Mouse (Mus musculus) fibroblast of lung, adult 2 months (primary cell): ENCODE measurements around the gene Rcan1.
"Not testable (repeated sequence)": the region's sequence is repeated elsewhere in the genome, so short reads cannot be mapped to it uniquely, and the experiment has no call there.

Experiments
- DNase-seq: peaks from one replicate; pipeline ENCODE4 v3.0.0-alpha.2; 2011; ENCODE audit warnings: low read depth

The Rcan1 gene

DNA sequence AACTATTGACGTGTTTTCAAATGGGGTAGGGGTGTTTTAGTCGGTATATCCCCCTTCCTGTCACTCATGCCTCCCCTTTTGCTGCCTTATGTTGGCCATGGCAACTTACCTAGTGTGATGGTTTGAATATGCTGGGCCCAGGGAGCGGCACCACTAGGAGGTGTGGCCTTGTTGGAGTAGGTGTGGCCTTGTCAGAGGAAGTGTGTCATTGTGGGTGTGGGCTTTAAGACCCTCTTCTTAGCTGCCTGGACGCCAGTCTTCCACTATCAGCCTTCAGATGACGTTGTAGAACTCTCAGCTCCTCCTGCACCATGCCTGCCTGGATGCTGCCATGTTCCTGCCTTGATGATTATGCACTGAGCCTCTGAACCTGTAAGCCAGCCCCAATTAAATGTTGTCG is at the start of gene Rcan1:
TSS of gene Rcan1 (minus strand) at position 162 of the 400 bp plus-strand sequence.
- DNase-seq: no peak

DNA sequence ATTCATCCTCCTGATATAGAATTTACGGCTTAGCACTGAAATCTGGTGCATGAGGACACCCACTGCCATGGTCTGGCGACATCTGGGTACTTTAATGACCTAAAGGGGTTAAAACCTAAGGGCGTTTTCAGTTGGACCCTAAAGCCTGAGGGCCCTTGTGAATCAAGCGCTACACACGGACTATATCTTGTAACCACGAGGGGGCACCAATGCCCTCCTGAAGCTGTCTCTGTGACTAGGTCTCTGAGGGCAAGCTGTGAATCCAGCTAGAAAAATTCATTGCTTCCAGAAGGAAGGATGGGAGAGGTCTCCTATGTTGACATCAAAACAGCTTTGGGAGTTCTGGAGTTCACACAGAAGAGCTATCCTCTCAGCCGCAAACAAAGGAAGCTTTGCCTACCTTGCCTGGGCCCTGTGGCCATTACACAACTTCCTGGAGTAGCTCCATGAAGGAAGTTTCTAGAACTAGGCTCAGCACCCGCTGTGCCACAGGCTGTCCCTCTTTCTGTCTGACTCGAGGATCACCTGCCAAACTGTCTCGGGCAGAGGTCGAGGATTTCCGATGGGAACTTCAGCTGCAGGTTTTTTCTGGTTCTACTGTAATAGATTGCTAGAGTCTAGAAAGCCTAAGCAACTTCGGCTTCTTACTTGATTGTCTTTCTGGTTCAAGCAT is 49.3 kb upstream of the Rcan1 start:
- peak; percentile 39 for DNase-seq

DNA sequence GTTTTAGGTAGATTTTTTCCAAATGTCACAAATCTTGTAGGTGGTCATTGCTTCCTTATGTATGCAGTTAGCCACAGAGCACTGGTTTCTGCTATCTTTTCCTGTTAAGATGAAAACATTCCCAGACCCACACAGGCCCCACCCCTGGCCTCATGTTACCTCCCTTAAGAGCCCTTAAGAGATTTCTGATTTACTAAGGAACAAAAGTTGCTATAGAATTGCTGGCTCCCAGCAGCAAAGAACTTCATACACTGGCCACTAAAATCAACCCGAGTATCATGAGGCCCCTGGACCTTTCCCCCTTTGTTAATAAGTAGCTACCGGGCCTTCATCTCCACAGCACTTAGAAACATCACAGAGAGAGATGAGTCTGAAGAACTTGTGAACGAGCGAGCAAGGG is 48.1 kb upstream of the Rcan1 start:
- no peak for DNase-seq

DNA sequence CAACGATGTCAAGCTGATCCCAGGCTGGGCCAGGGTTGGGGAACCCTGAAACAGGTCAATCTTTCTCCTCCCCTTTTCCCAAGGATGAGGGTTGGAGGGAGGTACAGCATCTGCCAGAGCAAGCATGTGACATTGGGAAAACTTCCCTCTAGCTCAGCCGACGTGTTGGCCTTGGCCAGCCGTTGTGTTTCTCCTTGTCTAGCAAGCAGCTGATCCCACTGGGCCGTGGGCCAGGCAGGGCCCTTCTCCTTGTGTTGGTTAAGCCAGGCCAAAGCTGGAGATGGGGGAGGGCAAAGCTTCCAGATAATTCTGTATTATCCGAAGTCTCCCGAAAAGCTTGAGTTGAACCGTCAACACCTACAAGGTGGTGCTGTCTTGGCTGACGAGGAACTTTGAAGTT is 45.5 kb upstream of the Rcan1 start:
- DNase-seq: peak; percentile 27

DNA sequence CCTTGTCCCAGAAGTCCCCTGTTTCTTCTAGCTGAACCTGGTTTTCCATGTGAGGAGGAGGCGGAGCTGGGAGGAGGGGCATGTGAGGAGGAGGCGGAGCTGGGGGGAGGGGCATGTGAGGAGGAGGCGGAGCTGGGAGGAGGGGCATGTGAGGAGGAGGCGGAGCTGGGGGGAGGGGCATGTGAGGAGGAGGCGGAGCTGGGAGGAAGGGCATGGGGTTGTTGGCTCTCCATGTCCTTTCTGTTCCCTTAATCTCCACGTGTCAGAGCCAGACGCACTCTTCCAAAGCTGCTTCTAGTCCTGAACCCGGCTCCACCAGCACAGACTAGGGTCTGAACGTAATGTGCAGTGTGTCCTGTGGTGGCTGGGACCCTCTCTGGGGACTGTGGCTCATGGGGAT is 44.2 kb upstream of the Rcan1 start:
- not testable (repeated sequence) for DNase-seq

DNA sequence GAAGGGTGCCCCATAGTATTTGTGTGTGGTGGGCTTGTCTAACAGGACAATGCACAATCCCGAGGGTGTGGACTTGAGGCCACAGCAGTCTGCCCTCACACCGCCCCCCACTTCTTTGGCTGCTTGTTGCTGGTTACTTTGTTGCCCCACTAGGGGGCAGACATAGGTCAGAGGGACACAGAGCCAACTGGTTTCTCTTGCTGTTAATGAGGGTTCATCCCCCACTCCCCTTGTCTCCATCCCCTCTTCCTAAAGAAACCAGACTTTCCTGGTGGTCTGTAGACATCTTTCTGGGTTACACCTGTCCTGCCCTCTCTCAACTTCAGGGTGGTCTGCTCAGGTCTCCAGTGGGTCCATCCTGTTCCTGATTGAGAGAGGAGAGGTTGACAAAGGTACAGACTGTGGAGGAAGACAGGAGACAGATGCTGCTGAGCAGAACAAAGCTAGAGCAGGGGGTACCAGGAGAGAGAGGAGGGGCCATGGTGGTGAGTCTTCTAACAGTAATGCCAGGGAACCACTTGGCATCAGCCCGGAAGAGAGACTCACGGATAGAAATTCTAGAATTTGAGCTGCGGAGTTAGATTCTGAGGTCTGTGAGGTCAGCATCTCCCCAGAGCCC is 41.2 kb upstream of the Rcan1 start:
- no peak for DNase-seq

DNA sequence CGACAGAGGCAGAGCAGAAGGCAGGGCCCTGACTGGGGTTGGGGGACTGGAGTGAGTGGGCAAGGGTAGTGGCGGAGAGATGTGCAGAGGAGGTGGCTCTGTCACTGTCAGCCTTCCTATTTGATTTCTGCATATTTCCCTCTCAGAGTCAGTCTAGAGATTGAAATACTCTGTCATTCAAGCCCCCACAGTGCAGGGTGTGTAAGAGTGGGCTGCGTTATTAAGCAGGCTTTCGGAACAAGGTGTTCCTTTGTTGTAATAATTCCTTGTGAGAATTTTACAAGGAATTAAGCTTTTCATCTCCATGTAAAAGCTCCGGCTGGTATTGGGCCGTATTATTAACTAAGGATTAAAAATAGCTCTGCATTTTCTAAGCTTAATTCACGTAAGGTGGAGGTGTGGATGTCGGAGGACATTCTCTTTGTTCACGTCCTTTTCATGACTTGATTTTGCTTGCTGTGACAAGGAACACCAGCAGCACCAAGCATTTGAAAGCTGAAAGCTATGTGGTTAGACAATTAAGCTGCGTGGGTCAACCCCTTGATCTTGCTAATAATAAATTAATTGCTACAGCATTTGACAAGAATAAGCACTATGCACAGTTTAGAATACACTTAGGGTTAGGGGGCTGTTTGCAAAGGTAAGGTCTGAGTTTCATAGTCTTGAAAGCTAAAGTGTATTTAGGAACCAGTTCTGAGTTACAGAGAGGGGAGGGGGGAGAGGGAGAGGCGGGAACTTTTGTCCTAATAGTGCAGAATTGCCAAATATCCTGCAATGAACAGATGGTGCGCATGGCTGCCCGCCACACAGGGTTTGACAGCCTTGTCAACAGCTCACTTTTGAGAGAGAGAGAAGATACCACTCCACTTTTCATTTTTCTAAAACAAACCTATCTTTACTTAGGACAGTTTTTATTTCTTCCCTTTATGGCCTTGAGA is 40.4 kb upstream of the Rcan1 start:
- DNase-seq: no peak

DNA sequence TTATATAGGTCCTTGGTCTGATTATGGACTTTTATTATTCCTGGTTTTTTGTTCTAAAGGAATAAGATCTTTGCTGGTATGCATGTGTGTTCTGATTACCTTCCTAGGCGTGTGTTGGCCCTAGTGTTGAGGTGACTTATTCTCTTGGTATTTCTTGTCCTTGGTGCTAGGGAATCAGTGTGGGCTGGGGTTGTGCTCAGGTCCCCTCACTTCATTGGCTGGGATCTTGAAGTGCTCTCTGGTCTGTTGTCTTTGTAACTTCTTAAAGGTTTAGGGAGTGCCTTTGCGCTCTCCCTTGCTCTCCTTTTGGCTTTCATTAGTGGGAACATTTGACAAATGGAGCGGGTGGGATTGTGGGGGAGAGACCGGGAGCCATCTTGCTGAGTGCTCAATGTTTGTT is 36.9 kb upstream of the Rcan1 start:
- no peak for DNase-seq

DNA sequence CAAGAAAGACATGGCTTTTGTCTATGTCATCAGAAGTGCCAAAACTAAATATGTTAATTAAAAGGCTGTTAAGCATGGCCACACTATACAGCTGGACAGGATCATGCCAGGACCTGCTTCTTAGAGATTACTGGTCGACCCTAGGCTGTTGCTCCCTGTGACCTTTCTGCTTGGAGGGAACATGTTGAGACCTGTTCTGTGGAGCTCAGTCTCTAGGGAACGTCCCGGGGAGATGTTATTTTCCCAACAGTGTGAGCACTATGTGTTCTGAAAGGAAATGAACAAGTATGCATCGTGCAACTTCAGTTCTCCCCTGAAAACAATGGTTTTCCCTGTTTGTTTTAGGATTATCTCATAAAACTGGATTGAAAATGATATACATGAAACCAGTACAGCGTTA is 32.4 kb upstream of the Rcan1 start:
- DNase-seq: no peak

DNA sequence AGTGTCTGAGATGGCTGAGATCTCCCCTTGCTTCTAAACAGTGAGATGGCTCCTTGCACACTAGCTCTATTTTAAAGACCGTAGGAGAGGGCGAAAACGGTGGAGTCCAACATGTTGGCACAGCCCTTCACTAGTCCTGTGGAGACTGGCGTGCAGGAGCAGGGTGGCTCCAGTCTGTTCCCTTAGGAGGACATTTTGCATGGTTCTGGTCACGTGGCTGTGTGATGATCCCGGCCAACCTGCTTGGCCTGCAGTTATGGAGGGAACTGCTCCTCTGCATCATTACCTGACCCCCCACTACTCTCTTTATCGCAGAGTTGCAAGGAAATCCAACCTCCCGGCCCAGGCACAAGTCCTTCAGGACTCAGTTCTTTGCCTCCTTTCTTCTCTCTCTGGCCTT is 29.9 kb upstream of the Rcan1 start:
- DNase-seq: no peak

DNA sequence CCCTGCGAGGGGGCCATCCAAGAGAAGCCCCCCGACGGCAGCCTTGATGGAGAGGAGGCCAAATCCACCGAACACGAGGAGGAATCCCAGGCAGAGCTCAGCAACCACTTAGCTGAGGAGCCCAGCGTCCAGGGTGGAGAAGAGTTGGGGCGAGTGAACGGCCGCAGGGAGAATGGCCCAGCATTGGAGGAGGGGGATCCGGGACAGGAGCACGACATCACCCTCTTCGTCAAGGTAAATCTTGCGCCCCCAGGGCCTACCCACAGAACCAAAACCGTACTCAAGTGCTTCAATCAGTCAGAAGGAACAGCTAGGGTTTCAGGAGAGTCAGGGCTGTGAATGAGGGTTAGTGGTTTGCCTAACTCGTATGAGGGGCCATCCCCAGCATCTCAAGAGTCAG is 28.7 kb upstream of the Rcan1 start:
- DNase-seq: no peak

DNA sequence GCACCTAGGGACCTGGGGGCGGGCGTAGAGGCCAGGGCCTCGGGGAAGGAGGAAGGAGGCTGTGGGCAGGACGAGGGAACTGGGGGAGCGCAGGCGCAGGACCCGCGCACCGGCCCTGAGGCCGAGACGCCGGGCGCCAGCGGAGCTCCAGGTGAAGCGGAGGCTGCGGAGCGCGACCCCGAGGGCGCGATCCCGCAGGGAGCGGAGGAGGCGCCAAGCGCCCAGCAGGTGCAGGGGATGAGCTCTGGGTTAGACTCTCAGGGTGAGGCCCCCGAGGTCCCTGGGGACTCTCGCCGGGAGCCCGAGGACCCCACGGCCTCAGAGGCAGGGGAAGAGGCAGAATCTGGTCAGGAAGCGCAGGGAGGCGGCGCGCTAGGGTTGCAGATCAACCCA is 27.9 kb upstream of the Rcan1 start:
- no peak for DNase-seq

DNA sequence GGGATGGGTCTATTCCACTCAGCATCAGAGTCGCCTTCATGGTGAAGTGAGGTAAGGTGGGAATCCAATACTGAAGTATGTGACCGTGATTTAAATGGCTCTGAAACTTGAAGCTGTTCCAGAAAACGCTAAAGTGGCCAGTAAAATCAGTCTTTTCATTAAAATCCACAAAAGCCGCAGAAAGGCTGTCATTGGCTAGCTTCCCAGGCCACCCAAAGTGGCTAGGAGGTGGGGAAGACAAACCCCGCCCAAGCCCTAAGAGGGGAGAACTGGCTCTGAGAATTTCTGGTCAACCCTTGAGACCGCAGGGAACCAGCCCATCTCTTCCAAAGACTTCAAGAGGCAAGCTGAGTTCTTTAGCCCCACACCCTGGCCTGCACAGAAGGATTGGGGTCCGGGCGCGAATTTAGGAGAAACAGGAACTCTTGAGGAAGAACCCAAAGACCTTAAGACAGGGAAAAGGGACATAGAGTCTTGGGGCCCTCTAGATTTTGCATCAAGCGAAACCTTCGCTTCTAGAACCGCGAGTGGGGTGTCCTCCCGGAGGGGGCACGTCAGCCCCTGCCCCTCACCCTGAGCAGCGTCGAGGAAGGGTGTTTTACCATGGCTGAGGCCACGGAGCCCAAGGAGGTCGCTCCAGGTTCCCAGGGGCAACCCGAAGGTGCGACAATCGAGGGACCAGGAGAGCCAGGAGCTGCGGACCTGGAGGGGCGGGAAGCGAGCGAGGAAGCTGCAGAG is 27.4 kb upstream of the Rcan1 start:
- DNase-seq: no peak

DNA sequence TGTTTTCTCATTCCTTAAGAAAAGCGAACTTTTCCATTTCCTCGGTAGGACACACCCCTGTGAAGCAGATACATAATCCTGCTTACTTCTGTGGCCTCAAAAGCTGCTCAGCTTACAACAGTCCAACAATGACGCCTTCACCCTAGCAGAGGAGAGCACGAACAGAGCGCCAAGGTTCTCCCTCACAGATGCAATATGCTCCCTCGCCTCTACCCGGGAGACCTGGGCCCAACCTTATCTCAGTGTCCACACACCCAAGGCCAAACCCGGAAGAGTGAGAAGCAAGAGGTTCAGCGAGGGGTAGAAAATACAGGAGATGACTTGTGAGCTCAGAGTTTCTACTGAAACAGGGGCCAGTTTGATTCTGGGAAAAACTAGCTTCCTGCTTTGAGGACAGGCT is 18.7 kb upstream of the Rcan1 start:
- no peak for DNase-seq

DNA sequence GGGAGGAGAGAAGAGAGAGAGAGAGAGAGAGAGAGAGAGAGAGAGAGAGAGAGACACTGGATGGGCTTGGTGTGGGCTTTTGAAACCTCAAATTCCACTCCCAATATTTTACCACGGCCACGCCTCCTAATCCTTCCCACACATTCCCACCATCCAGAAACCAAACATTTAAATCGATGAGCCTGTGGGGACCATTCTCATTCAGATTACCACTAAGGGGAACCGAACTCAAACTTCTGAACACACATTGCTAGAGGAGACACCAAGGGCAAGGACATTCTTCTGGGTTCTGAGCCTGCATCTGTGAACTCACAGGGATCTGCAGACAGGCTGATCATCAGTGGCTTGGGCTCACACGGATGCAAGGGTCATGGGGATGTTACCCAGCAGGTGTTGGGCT is 17.8 kb upstream of the Rcan1 start:
- DNase-seq: no peak

DNA sequence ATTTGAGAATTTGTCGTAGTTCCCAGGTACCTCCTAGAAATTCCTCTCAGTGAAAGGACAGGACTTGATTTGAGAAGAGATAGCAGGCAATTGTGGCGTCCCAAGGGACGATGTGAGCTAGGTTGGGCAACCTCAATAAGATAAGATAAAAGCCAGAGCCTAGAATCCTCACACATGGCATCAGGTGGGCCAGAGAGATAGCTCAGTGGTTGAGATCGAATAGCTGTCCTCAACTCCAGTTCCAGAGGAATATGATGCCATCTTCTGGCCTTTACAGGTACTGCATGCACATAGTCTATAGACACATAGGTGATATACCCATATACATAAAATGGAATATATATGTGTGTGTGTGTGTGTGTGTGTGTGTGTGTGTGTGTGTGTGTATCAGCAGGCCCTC is 16.8 kb upstream of the Rcan1 start:
- no peak for DNase-seq

DNA sequence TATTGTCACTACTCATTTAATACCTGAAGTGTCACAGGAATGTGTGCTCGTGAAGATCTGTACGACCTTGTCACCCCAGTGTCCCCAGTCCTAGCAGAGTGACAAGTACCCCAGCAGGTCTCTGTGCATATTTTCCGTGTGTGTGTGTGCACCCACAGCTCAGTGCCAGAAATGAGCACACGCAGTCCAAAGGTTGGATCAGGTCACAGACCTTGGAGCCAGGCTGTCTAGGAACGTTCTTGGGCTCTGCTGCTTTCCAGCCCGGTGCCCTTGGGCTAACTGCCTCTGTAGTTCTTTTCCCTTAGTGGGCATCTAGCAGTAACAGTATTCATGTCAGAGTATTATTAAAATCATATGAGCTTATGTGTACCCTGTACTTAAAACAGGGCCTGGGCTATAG is 16.4 kb upstream of the Rcan1 start:
- DNase-seq: no peak

DNA sequence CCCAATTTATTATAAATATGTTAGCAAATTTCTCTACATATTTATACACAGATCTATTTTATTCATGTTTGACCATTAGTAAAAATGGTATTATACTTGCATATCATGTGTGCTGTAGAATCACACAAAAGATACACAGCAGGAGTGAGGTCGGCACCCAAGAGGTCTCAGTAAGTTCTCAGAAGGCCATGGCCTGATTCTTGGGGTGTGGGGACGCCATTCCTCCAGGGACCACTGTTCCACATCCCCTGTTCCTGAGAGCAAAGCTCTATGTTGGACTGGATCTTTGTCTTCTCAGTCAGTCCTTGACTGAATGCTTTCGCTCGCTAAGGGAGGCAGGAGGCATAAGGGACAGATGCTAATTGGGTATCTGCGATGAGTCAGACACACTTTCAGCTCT is 14.8 kb upstream of the Rcan1 start, which contains the start of gene Clic6:
TSS of gene Clic6 (plus strand) at position 301 of the 400 bp plus-strand sequence.
- no peak for DNase-seq

DNA sequence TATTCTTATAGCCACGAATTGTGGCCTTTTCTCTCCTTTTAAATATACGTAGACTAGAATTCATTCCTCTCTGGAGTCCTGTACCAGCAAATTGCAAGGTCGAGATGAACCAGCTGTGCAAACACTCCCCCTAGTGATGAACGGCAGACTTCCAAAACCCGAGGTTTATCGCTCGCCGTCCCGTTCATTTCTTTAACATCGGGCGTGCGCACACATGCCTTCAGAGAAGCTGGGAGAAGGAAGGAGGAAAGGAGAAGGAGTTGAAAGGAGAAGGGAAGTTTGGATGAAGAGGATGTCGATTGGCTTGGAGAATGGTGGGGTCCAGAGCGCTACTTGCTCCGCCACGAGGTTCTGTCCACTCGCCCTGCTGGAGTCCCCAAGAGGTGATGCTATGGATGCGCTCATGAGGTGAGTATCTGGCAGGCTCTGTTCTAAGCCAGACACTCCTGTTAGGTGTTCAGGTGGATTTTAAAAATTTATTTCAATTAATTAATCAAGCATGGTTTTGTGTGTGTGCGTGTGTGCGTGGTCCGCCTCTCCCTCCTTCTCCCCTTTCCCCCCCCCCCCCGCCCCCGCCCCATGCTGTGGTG is 8.0 kb upstream of the Rcan1 start:
- DNase-seq: no peak

DNA sequence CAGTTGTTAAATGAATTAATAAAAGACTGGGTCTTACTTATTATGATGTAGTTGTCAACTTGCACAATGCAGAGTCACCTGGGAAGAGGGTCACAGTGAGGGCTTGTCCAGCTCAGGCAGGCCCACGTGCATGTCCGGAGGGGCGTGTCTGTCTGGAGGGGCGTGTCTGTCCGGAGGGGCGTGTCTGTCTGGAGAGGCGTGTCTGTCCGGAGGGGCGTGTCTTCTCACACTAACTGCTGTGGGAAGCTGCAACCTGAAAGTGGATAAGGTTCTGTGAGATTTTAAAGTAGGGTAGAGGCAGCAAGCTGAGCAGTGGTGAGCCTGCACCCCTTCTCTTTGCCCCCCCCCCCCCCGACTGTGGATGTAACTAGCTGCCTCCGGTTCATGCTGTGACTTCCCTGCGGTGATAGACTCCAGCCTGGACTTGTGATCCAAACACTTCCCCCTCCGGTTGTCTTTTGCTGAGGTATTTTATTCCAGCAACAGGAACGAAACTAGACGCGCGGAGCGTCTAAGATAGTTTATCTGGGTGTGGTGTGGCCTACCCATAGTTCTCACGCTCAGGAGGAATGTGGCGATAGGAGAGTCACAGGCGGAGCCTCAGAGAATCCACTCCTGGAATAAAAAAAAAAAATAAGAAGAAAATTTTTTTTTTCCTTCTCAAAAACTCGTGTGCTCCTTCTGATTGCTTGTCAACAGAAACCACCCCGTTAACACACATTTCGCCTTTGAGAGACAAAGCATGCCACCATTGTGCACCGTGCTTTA is 4.6 kb upstream of the Rcan1 start:
- no peak for DNase-seq

DNA sequence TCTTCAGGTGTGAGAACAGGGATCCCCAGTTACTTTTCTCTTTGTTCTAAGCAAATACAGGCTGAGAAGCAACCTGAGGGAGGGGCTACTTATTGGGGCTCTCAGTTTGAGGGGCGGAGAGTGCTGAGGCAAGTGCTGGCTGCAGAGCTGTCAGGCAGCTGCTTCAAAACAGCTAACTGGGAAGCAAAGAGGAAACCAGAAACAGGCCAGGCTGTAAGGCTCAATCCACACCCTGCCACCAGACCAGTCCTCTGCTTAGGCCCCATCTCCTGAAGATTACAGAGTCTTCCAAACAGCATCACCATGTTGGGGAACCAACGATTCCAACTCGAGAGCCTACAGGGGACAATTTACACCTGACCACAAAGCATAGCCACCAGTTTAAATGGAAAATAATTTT is 2.2 kb upstream of the Rcan1 start:
- DNase-seq: no peak
